Mouse (Mus musculus) ES-E14 (cell line): ENCODE measurements around the gene Rps21. TPM values are rescaled to one million over a fixed set of nuclear protein-coding genes. Genes with fewer than 3 reads are reported as not detected.

Source experiments
- DNase-seq: peaks from one replicate; pipeline ENCODE4 v3.0.0-alpha.2; 2013; ENCODE audit warnings: low read depth, low spot score
- H3K27ac ChIP-seq: 2 replicates; pipeline ENCODE4 v1.5.1; 2012; ENCODE audit warnings: low read depth, mild to moderate bottlenecking, low read length, moderate library complexity, mixed read lengths; ENCODE audit not compliant: poor library complexity, insufficient read depth, severe bottlenecking
- H3K36me3 ChIP-seq: 2 replicates; pipeline ENCODE4 v1.6.1; 2012; ENCODE audit warnings: mild to moderate bottlenecking, low read length, moderate library complexity, mixed read lengths; ENCODE audit not compliant: control insufficient read depth, poor library complexity, insufficient read depth, severe bottlenecking
- H3K4me1 ChIP-seq, 2 experiments: fragments of 150-350 bp in 1 of 2; sonication (generic) in 1 of 2; 2 replicates each; pipeline ENCODE4 v1.6.1; 2012; ENCODE audit warnings: low read length in 2 of 2, mild to moderate bottlenecking in 1 of 2, mixed read lengths in 1 of 2; ENCODE audit not compliant: control insufficient read depth in 2 of 2, insufficient read depth in 2 of 2, poor library complexity in 1 of 2
- H3K4me3 ChIP-seq, 2 experiments: fragments of 150-350 bp in 1 of 2; sonication (generic) in 1 of 2; 2 replicates each; pipeline ENCODE4 v1.5.1; 2012; ENCODE audit warnings: low read length in 2 of 2, low read depth in 1 of 2, mild to moderate bottlenecking in 1 of 2, mixed read lengths in 1 of 2; ENCODE audit not compliant: insufficient read depth in 1 of 2, poor library complexity in 1 of 2, severe bottlenecking in 1 of 2
- H3K9ac ChIP-seq: 2 replicates; pipeline ENCODE4 v1.6.1; 2012; ENCODE audit warnings: low read depth, mild to moderate bottlenecking, low read length, mixed read lengths; ENCODE audit not compliant: poor library complexity, insufficient read depth, severe bottlenecking
- H3K9me3 ChIP-seq: fragments of 150-350 bp; sonication (generic); 2 replicates; pipeline ENCODE4 v1.6.1; 2012; ENCODE audit warnings: low read depth, mild to moderate bottlenecking, low read length; ENCODE audit not compliant: control insufficient read depth, insufficient read depth
- CHD2 ChIP-seq: IDR thresholded peaks from 2 replicates; pipeline ENCODE4 v1.6.1; 2014; ENCODE audit warnings: mild to moderate bottlenecking, low read depth, low read length, inconsistent platforms
- HCFC1 ChIP-seq: IDR thresholded peaks from 2 replicates; pipeline ENCODE4 v1.6.1; 2012; ENCODE audit warnings: low read length, inconsistent platforms, borderline replicate concordance; ENCODE audit not compliant: insufficient read depth
- MAFK ChIP-seq: IDR thresholded peaks from 2 replicates; pipeline ENCODE4 v1.6.1; 2014; ENCODE audit warnings: mild to moderate bottlenecking, low read depth, low read length, inconsistent platforms; ENCODE audit not compliant: insufficient read depth
- ZC3H11A ChIP-seq: IDR thresholded peaks from 2 replicates; pipeline ENCODE4 v1.6.1; 2012; ENCODE audit warnings: low read depth, mild to moderate bottlenecking, inconsistent platforms, low read length, borderline replicate concordance
- ZNF384 ChIP-seq: IDR thresholded peaks from 2 replicates; pipeline ENCODE4 v1.6.1; 2012; ENCODE audit warnings: low read depth, low read length, inconsistent platforms
- in situ Hi-C, 2 experiments: fragments of 600-800 bp; cut with MboI; formaldehyde crosslinking; loops; one replicate each; pipeline ENCODE4 v1.15.1; 2025; ENCODE audit warnings: low sequenced_read_pairs in 2 of 2, inconsistent platforms in 1 of 2; ENCODE audit not compliant: unreplicated experiment in 2 of 2
- total RNA-seq: library from RNA; depleted of rRNA; stranded (reverse); fragments of 300-350 nt; gene quantifications from 2 replicates; pipeline ENCODE4 v1.2.3, GENCODE M21; 2012

Gene Rps21
- total RNA-seq, 1 experiment, result 4,130 TPM

DNA sequence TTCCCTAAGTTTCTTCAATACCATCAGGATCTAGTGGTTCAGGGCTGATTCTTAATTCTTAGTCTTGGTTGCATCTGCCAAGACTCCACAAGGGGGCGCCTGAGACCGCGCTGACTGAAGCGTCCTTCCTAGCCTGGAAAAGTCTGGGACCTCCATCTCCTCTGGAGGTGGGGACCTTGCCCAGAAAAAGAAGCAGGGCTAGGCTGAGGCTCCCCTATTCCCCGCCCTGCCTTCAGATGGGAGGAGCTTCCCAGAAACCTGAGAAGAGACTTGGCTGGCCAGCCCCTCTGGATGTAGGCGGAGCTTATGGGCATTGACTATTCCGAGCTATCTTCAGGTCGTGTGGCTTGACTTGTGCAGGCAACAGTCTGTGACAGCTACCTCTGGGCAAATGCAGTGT is 18.7 kb downstream of the Rps21 start:
- in situ Hi-C loops, result loop anchor here in 1 of 2 experiments (10.0 kb wide), 1 partner anchor 69 kb away; no protein-coding TSS in a partner anchor
- H3K4me1 ChIP-seq, result peaks cover 0 to 33% of the 10 kb centered on the region in 2 experiments; a peak in 3 of 4 replicates
- peak; percentile 97 for DNase-seq
- TF ChIP-seq MAFK (no peak), ZC3H11A (peak; percentile 95)
- peaks cover 4% of the 10 kb centered on the region; the same call in 1 of the 2 replicates for H3K36me3 ChIP-seq
- 0 out of 4 replicates have a peak overlapping the region, but pooled peaks of 1 of the 2 experiments have one; percentile 14 for H3K4me3 ChIP-seq
- H3K9ac ChIP-seq, result no peak overlapping the region
- no peaks in the 10 kb centered on the region for H3K9me3 ChIP-seq
- H3K27ac ChIP-seq, result no peak overlapping the region

DNA sequence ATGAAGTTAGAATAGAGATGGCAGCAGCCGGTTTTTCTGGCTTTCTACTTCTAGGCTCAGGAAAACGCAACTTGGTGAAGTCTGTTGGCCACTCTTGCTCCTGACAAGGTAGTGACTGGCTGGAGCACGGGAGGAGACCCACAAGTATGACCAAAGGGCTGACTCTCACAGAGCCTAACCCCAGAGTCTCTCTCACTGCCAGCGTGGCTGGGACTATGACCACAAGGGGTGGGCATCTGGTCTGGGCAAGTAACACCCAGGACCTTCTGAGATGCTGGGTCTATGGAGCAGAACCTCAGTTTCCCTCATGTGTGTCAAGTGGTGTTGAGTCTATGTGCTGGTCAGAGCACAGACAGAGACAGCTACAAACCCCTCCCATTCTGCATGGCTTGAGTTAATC is 19.2 kb downstream of the Rps21 start:
- DNase-seq, result no peak
- H3K27ac ChIP-seq, result no peak overlapping the region

DNA sequence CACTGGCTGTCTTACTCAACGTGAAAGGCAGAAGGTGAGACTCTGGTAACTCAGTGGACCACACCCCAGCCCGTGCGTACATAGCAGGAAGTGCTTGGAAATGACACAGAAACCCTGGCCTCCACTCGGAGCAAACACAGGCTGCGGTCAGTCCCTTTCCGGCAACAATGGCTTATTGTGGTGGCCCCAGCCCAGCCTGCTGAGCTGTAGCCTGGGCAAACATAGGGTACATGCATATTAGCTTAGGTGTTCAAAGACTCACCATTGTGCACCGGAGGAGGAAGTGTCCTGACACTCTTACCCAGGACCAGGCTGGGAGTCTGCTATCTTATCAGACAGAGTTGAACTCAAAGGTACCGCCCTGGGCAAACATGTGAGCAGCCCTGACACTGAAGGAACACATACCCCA is 19.7 kb downstream of the Rps21 start:
- in situ Hi-C loops, result loop anchor here in 1 of 2 experiments (10.0 kb wide), 1 partner anchor 68 kb away; no protein-coding TSS in a partner anchor
- no peak for DNase-seq
- peaks cover under 1% of the 10 kb centered on the region; the same call in 1 of the 2 replicates for H3K36me3 ChIP-seq
- H3K4me1 ChIP-seq, result peaks cover 0 to 33% of the 10 kb centered on the region in 2 experiments; a peak in 3 of 4 replicates
- no peak overlapping the region for H3K4me3 ChIP-seq
- H3K27ac ChIP-seq, result no peak overlapping the region
- H3K9me3 ChIP-seq, result no peaks in the 10 kb centered on the region
- H3K9ac ChIP-seq, result no peak overlapping the region
- TF ChIP-seq ZNF384 (no peak), MAFK (no peak), ZC3H11A (no peak), HCFC1 (no peak), CHD2 (no peak)

More for the DNA sequence above, 19.2 kb downstream of the Rps21 start:
- Histone ChIP-seq H3K4me3 (0 out of 4 replicates have a peak overlapping the region, but pooled peaks of 1 of the 2 experiments have one; percentile 14), H3K9ac (no peak overlapping the region), H3K9me3 (no peaks in the 10 kb centered on the region), H3K4me1 (peaks cover 0 to 34% of the 10 kb centered on the region in 2 experiments; a peak in 3 of 4 replicates), H3K36me3 (peaks cover 4% of the 10 kb centered on the region; the same call in 1 of the 2 replicates)
- TF ChIP-seq HCFC1 (no peak), ZNF384 (no peak)
- in situ Hi-C loops, result loop anchor here in 1 of 2 experiments (10.0 kb wide), 1 partner anchor 68 kb away; no protein-coding TSS in a partner anchor

- H3K27ac ChIP-seq, result peak overlapping the region; percentile 28; the same call in 1 of the 2 replicates
- in situ Hi-C loops, result loop anchor here in 1 of 2 experiments (10.0 kb wide), 1 partner anchor 67 kb away; no protein-coding TSS in a partner anchor
These were observed 20.7 kb downstream of the Rps21 start for GRCm38 (mm10) chr2:180277773-180278320.

More at GRCm38 (mm10) chr2:180277773-180278320, 20.7 kb downstream of the Rps21 start:
- Histone ChIP-seq H3K4me1 (peaks cover 0 to 35% of the 10 kb centered on the region in 2 experiments; a peak in 3 of 4 replicates), H3K36me3 (no peaks in the 10 kb centered on the region; the same call in 1 of the 2 replicates), H3K4me3 (no peak overlapping the region), H3K9me3 (no peaks in the 10 kb centered on the region), H3K9ac (no peak overlapping the region)
- DNase-seq, result no peak
- TF ChIP-seq ZC3H11A (no peak), ZNF384 (no peak), CHD2 (no peak), HCFC1 (no peak), MAFK (no peak)
